Mouse (Mus musculus) cerebellum, adult 9-11 months (tissue): ENCODE measurements around the gene Golga1.

Experiments
- DNase-seq: peaks from one replicate; pipeline ENCODE4 v3.0.0; 2022

The Golga1 gene

GRCm38 (mm10) chr2:38973223-38973622, 92.1 kb downstream of the Golga1 start:
- DNase-seq: no peak

- DNase-seq: no peak
Measured at GRCm38 (mm10) chr2:38970057-38970456, 95.3 kb downstream of the Golga1 start.

- no peak for DNase-seq
Measured at GRCm38 (mm10) chr2:38969650-38970049, 95.7 kb downstream of the Golga1 start.
